Mouse (Mus musculus): ENCODE data around the gene 4930402H24Rik. TPM values are rescaled to one million over a fixed set of nuclear protein-coding genes. Genes with fewer than 3 reads are reported as not detected.
"Not testable (repeated sequence)": the region's sequence is repeated elsewhere in the genome, so short reads cannot be mapped to it uniquely, and the experiment has no call there.

The 4930402H24Rik gene
- total RNA-seq, 2 experiments from 2014 or later: 72.2 to 80.0 TPM

- DNase-seq (ENCODE audit: extremely low spot score in 1 of 2, low spot score in 1 of 2): no peak
Observed at GRCm38 (mm10) chr2:130862091-130862490, 44.1 kb downstream of the 4930402H24Rik start.

GRCm38 (mm10) chr2:130852964-130853363, 53.2 kb downstream of the 4930402H24Rik start:
- no peak for DNase-seq (ENCODE audit: extremely low spot score in 1 of 2, low spot score in 1 of 2)

GRCm38 (mm10) chr2:130851363-130852246, 54.6 kb downstream of the 4930402H24Rik start:
- no peak for DNase-seq (ENCODE audit: extremely low spot score in 1 of 2, low spot score in 1 of 2)

GRCm38 (mm10) chr2:130849688-130850087, 56.5 kb downstream of the 4930402H24Rik start:
- DNase-seq (ENCODE audit: extremely low spot score in 1 of 2, low spot score in 1 of 2): no peak

GRCm38 (mm10) chr2:130848313-130848712, 57.9 kb downstream of the 4930402H24Rik start:
- no peak for DNase-seq (ENCODE audit: extremely low spot score in 1 of 2, low spot score in 1 of 2)

GRCm38 (mm10) chr2:130843623-130844022, 62.6 kb downstream of the 4930402H24Rik start:
- no peak for DNase-seq (ENCODE audit: extremely low spot score in 1 of 2, low spot score in 1 of 2)

- peak in 1 of 2 experiments; percentile 65 for DNase-seq (ENCODE audit: extremely low spot score in 1 of 2, low spot score in 1 of 2)
Observed at GRCm38 (mm10) chr2:130840846-130841245, 65.4 kb downstream of the 4930402H24Rik start.

GRCm38 (mm10) chr2:130839874-130840661, 66.1 kb downstream of the 4930402H24Rik start:
- DNase-seq (ENCODE audit: extremely low spot score in 1 of 2, low spot score in 1 of 2): peak; percentile 71 to 85

GRCm38 (mm10) chr2:130839528-130839873, 66.7 kb downstream of the 4930402H24Rik start:
- peak in 1 of 2 experiments; percentile 42 for DNase-seq (ENCODE audit: extremely low spot score in 1 of 2, low spot score in 1 of 2)

GRCm38 (mm10) chr2:130839084-130839483, 67.1 kb downstream of the 4930402H24Rik start:
- DNase-seq (ENCODE audit: extremely low spot score in 1 of 2, low spot score in 1 of 2): no peak

- no peak for DNase-seq (ENCODE audit: extremely low spot score in 1 of 2, low spot score in 1 of 2)
Observed at GRCm38 (mm10) chr2:130838131-130838530, 68.1 kb downstream of the 4930402H24Rik start.

- no peak for DNase-seq (ENCODE audit: extremely low spot score in 1 of 2, low spot score in 1 of 2)
Observed at GRCm38 (mm10) chr2:130833699-130834098, 72.5 kb downstream of the 4930402H24Rik start.

GRCm38 (mm10) chr2:130832582-130832981, 73.6 kb downstream of the 4930402H24Rik start:
- no peak for DNase-seq (ENCODE audit: extremely low spot score in 1 of 2, low spot score in 1 of 2)

- DNase-seq (ENCODE audit: extremely low spot score in 1 of 2, low spot score in 1 of 2): no peak
Observed at GRCm38 (mm10) chr2:130832012-130832411, 74.2 kb downstream of the 4930402H24Rik start.

GRCm38 (mm10) chr2:130830236-130830635, 76.0 kb downstream of the 4930402H24Rik start:
- no peak for DNase-seq (ENCODE audit: extremely low spot score in 1 of 2, low spot score in 1 of 2)

- DNase-seq (ENCODE audit: extremely low spot score in 1 of 2, low spot score in 1 of 2): no peak
Observed at GRCm38 (mm10) chr2:130829496-130829895, 76.7 kb downstream of the 4930402H24Rik start.

- no peak for DNase-seq (ENCODE audit: extremely low spot score in 1 of 2, low spot score in 1 of 2)
Observed at GRCm38 (mm10) chr2:130828668-130829067, 77.5 kb downstream of the 4930402H24Rik start.

GRCm38 (mm10) chr2:130828066-130828465, 78.1 kb downstream of the 4930402H24Rik start:
- not testable (repeated sequence) for DNase-seq (ENCODE audit: extremely low spot score in 1 of 2, low spot score in 1 of 2)

- peak in 1 of 2 experiments; percentile 19 for DNase-seq (ENCODE audit: extremely low spot score in 1 of 2, low spot score in 1 of 2)
Observed at GRCm38 (mm10) chr2:130827410-130827809, 78.8 kb downstream of the 4930402H24Rik start.

- DNase-seq (ENCODE audit: extremely low spot score in 1 of 2, low spot score in 1 of 2): peak in 1 of 2 experiments; percentile 15
Observed at GRCm38 (mm10) chr2:130818838-130819647, 87.2 kb downstream of the 4930402H24Rik start.

Measured in layer of hippocampus, postnatal 25 days (tissue).